Mouse (Mus musculus) stomach, embryonic 15.5 days (tissue): Measurements from ENCODE around the gene Serinc4. TPM values are rescaled to one million over a fixed set of nuclear protein-coding genes. Genes with fewer than 3 reads are reported as not detected.
A peak's percentile ranks its signal among the peaks of the same experiment; 100 is the strongest.
"Not testable (repeated sequence)": the region's sequence is repeated elsewhere in the genome, so short reads cannot be mapped to it uniquely, and the experiment has no call there.

Experiments used
- ATAC-seq: fragments of 200-750 bp; cut with Nextera tagmentation; 2 replicates; pipeline ENCODE4 v1.8.0; 2017; ENCODE audit warnings: low read depth, moderate number of reproducible peaks, moderate TSS enrichment; ENCODE audit not compliant: insufficient read depth, low FRiP score
- H3K27ac ChIP-seq: fragments of 300-500 bp; sonication (generic); 2 replicates; pipeline ENCODE4 v1.5.1; 2015; ENCODE audit warnings: mild to moderate bottlenecking, inconsistent platforms
- H3K27me3 ChIP-seq: fragments of 300-500 bp; sonication (generic); replicated peaks from 2 replicates; pipeline ENCODE4 v1.6.1; 2015; ENCODE audit warnings: inconsistent platforms
- H3K36me3 ChIP-seq: fragments of 300-500 bp; sonication (generic); 2 replicates; pipeline ENCODE4 v1.6.1; 2015; ENCODE audit warnings: inconsistent platforms
- H3K4me1 ChIP-seq: fragments of 300-500 bp; sonication (generic); 2 replicates; pipeline ENCODE4 v1.6.1; 2015; ENCODE audit warnings: inconsistent platforms
- H3K4me2 ChIP-seq: fragments of 300-500 bp; sonication (generic); 2 replicates; pipeline ENCODE4 v1.6.1; 2015; ENCODE audit warnings: mild to moderate bottlenecking, inconsistent platforms
- H3K4me3 ChIP-seq: fragments of 300-500 bp; sonication (generic); replicated peaks from 2 replicates; pipeline ENCODE4 v1.5.1; 2015; ENCODE audit warnings: inconsistent platforms
- H3K9ac ChIP-seq: fragments of 300-500 bp; sonication (generic); 2 replicates; pipeline ENCODE4 v1.6.1; 2015; ENCODE audit warnings: inconsistent platforms
- H3K9me3 ChIP-seq: fragments of 300-500 bp; sonication (generic); 2 replicates; pipeline ENCODE4 v1.6.1; 2016; ENCODE audit warnings: inconsistent platforms
- WGBS: fragments of 180-500 bp; shearing (Covaris S2); methylation state at CpG from one replicate; pipeline ENCODE4 v1.1.7; 2015; 5-methylcytosine and 5-hydroxymethylcytosine counted together
- polyA plus RNA-seq: library from polyadenylated mRNA; unstranded; fragments of >200 nt; fragmentation: Nextera tagmentation; extraction: Ambion mirVana; gene quantifications from 2 replicates; pipeline ENCODE4 v1.2.1, GENCODE M21; 2015

Gene Serinc4
- polyA plus RNA-seq, 1 experiment from 2014 or later = 0.30 TPM

GRCm38 (mm10) chr2:121468982-121469381 is 12.4 kb upstream of the Serinc4 start:
- H3K4me2 ChIP-seq, H3K4me3 ChIP-seq, ATAC-seq, H3K27ac ChIP-seq, H3K9me3 ChIP-seq, H3K36me3 ChIP-seq, H3K9ac ChIP-seq, H3K27me3 ChIP-seq, H3K4me1 ChIP-seq: not testable (repeated sequence)
- 52% methylated on average over 3 of the region's 6 CpGs for WGBS

GRCm38 (mm10) chr2:121460071-121460470 is 3.5 kb upstream of the Serinc4 start:
- no peak overlapping the region for H3K9ac ChIP-seq
- 50% methylated on average over 2 of the region's 2 CpGs for WGBS
- no peaks in the 10 kb centered on the region for H3K9me3 ChIP-seq
- no peak overlapping the region for H3K4me2 ChIP-seq
- peaks cover 6% of the 10 kb centered on the region for H3K36me3 ChIP-seq
- H3K27me3 ChIP-seq = no peaks in the 10 kb centered on the region
- H3K4me3 ChIP-seq = no peak overlapping the region
- no peak overlapping the region for H3K27ac ChIP-seq
- ATAC-seq = no peak
- H3K4me1 ChIP-seq = peaks cover 6% of the 10 kb centered on the region; the same call in 1 of the 2 replicates

- no peak for ATAC-seq
- H3K27me3 ChIP-seq = no peaks in the 10 kb centered on the region
- H3K27ac ChIP-seq = no peak overlapping the region
- no peak overlapping the region for H3K4me3 ChIP-seq
- H3K9ac ChIP-seq = no peak overlapping the region
- no peaks in the 10 kb centered on the region for H3K9me3 ChIP-seq
- WGBS = 78% methylated on average over 5 of the region's 5 CpGs
- peaks cover 16% of the 10 kb centered on the region for H3K36me3 ChIP-seq
- no peak overlapping the region for H3K4me2 ChIP-seq
- peaks cover 16% of the 10 kb centered on the region for H3K4me1 ChIP-seq
These were observed 1.0 kb downstream of the Serinc4 start for GRCm38 (mm10) chr2:121455534-121455933.

- Histone ChIP-seq H3K36me3 (peaks cover 16% of the 10 kb centered on the region), H3K27me3 (no peaks in the 10 kb centered on the region), H3K27ac (no peak overlapping the region), H3K9ac (no peak overlapping the region), H3K9me3 (no peaks in the 10 kb centered on the region), H3K4me2 (no peak overlapping the region), H3K4me1 (peaks cover 20% of the 10 kb centered on the region), H3K4me3 (no peak overlapping the region)
- WGBS = 84% methylated on average over 6 of the region's 6 CpGs
- no peak for ATAC-seq
These were observed 2.7 kb downstream of the Serinc4 start for GRCm38 (mm10) chr2:121453917-121454316.

GRCm38 (mm10) chr2:121452990-121453389 is 3.6 kb downstream of the Serinc4 start, which contains the start of gene Hypk:
Gene Hypk, plus strand, starts transcription at chr2:121453290.
- no peaks in the 10 kb centered on the region for H3K27me3 ChIP-seq
- no peak within 1 kb of the TSS for H3K27ac ChIP-seq
- no peak within 1 kb of the TSS for H3K9ac ChIP-seq
- H3K4me3 ChIP-seq = no peak within 1 kb of the TSS
- ATAC-seq = no peak
- peaks cover 11% of the 10 kb centered on the region; the same call in 1 of the 2 replicates for H3K36me3 ChIP-seq
- H3K9me3 ChIP-seq = no peaks in the 10 kb centered on the region
- H3K4me1 ChIP-seq = peaks cover 20% of the 10 kb centered on the region
- 67% methylated on average over 4 of the region's 4 CpGs for WGBS
- H3K4me2 ChIP-seq = no peak within 1 kb of the TSS

- H3K9me3 ChIP-seq = no peaks in the 10 kb centered on the region
- no peak overlapping the region for H3K4me2 ChIP-seq
- H3K4me3 ChIP-seq = no peak overlapping the region
- peaks cover 11% of the 10 kb centered on the region; the same call in 1 of the 2 replicates for H3K36me3 ChIP-seq
- H3K27me3 ChIP-seq = no peaks in the 10 kb centered on the region
- ATAC-seq = no peak
- 73% methylated on average over 4 of the region's 4 CpGs for WGBS
- H3K9ac ChIP-seq = no peak overlapping the region
- no peak overlapping the region for H3K27ac ChIP-seq
- peaks cover 20% of the 10 kb centered on the region for H3K4me1 ChIP-seq
These were observed 4.2 kb downstream of the Serinc4 start for GRCm38 (mm10) chr2:121452361-121452760.

GRCm38 (mm10) chr2:121450093-121450492 is 6.5 kb downstream of the Serinc4 start:
- Histone ChIP-seq H3K36me3 (peaks cover 11% of the 10 kb centered on the region; the same call in 1 of the 2 replicates), H3K4me3 (peak overlapping the region; percentile 100), H3K27me3 (no peaks in the 10 kb centered on the region), H3K27ac (peak overlapping the region; percentile 97), H3K4me2 (peak overlapping the region; percentile 70), H3K4me1 (peaks cover 14% of the 10 kb centered on the region; the same call in 1 of the 2 replicates), H3K9ac (peak overlapping the region; percentile 100; the same call in 1 of the 2 replicates), H3K9me3 (no peaks in the 10 kb centered on the region)
- ATAC-seq = no peak
- whole genome bisulfite sequencing = 0% methylated on average over 7 of the region's 7 CpGs

- no peaks in the 10 kb centered on the region for H3K27me3 ChIP-seq
- H3K4me1 ChIP-seq = peaks cover 14% of the 10 kb centered on the region; the same call in 1 of the 2 replicates
- ATAC-seq = peak; percentile 9; the same call in 1 of the 2 replicates
- peak overlapping the region; percentile 70 for H3K4me2 ChIP-seq
- peak overlapping the region; percentile 97 for H3K27ac ChIP-seq
- no peaks in the 10 kb centered on the region for H3K9me3 ChIP-seq
- peak overlapping the region; percentile 100 for H3K9ac ChIP-seq
- H3K4me3 ChIP-seq = peak overlapping the region; percentile 100
- WGBS = under 1% methylated on average over 52 of the region's 54 CpGs
- peaks cover 11% of the 10 kb centered on the region; the same call in 1 of the 2 replicates for H3K36me3 ChIP-seq
These were observed 7.0 kb downstream of the Serinc4 start for GRCm38 (mm10) chr2:121449545-121450011.

- Histone ChIP-seq H3K27ac (peak within 1 kb of the TSS; percentile 97), H3K4me2 (peak within 1 kb of the TSS; percentile 83), H3K27me3 (no peaks in the 10 kb centered on the region), H3K4me3 (peak within 1 kb of the TSS; percentile 100), H3K36me3 (peaks cover 11% of the 10 kb centered on the region; the same call in 1 of the 2 replicates), H3K9me3 (no peaks in the 10 kb centered on the region), H3K9ac (peak within 1 kb of the TSS; percentile 100), H3K4me1 (peaks cover 14% of the 10 kb centered on the region; the same call in 1 of the 2 replicates)
- under 1% methylated on average over 64 of the region's 74 CpGs for WGBS
- peak; percentile 98 for ATAC-seq
These were observed 7.6 kb downstream of the Serinc4 start, which contains the start of gene Serf2 for GRCm38 (mm10) chr2:121448739-121449535. Gene Serf2, plus strand, starts transcription at chr2:121449195.

GRCm38 (mm10) chr2:121448136-121448535 is 8.4 kb downstream of the Serinc4 start:
- no peaks in the 10 kb centered on the region for H3K9me3 ChIP-seq
- H3K4me2 ChIP-seq = peak overlapping the region; percentile 83
- H3K27me3 ChIP-seq = no peaks in the 10 kb centered on the region
- peak overlapping the region; percentile 97 for H3K27ac ChIP-seq
- H3K4me3 ChIP-seq = peak overlapping the region; percentile 100
- H3K4me1 ChIP-seq = peaks cover 13% of the 10 kb centered on the region; the same call in 1 of the 2 replicates
- peaks cover 11% of the 10 kb centered on the region; the same call in 1 of the 2 replicates for H3K36me3 ChIP-seq
- no peak overlapping the region; the same call in 1 of the 2 replicates for H3K9ac ChIP-seq
- no peak for ATAC-seq
- WGBS = 9% methylated on average over 9 of the region's 9 CpGs

GRCm38 (mm10) chr2:121447006-121447405 is 9.6 kb downstream of the Serinc4 start:
- WGBS = 76% methylated on average over 3 of the region's 3 CpGs
- no peak overlapping the region for H3K27ac ChIP-seq
- H3K9ac ChIP-seq = no peak overlapping the region
- H3K4me1 ChIP-seq = peaks cover 19% of the 10 kb centered on the region
- no peak overlapping the region for H3K4me3 ChIP-seq
- no peaks in the 10 kb centered on the region for H3K9me3 ChIP-seq
- ATAC-seq = no peak
- H3K36me3 ChIP-seq = no peaks in the 10 kb centered on the region
- no peak overlapping the region for H3K4me2 ChIP-seq
- no peaks in the 10 kb centered on the region for H3K27me3 ChIP-seq

GRCm38 (mm10) chr2:121446506-121446905 is 10.1 kb downstream of the Serinc4 start:
- Histone ChIP-seq H3K4me2 (no peak overlapping the region), H3K36me3 (no peaks in the 10 kb centered on the region), H3K4me1 (peaks cover 20% of the 10 kb centered on the region), H3K9me3 (no peaks in the 10 kb centered on the region), H3K27ac (no peak overlapping the region), H3K9ac (no peak overlapping the region), H3K4me3 (no peak overlapping the region), H3K27me3 (no peaks in the 10 kb centered on the region)
- WGBS = 83% methylated on average over 4 of the region's 4 CpGs
- no peak for ATAC-seq
